Mouse (Mus musculus) ES-E14 (cell line): Measurements from ENCODE around the gene Olfr166.

ENCODE experiments used
- HCFC1 ChIP-seq: IDR thresholded peaks from 2 replicates; pipeline ENCODE4 v1.6.1; 2012; ENCODE audit warnings: low read length, inconsistent platforms, borderline replicate concordance; ENCODE audit not compliant: insufficient read depth
- MAFK ChIP-seq: IDR thresholded peaks from 2 replicates; pipeline ENCODE4 v1.6.1; 2014; ENCODE audit warnings: mild to moderate bottlenecking, low read depth, low read length, inconsistent platforms; ENCODE audit not compliant: insufficient read depth
- ZNF384 ChIP-seq: IDR thresholded peaks from 2 replicates; pipeline ENCODE4 v1.6.1; 2012; ENCODE audit warnings: low read depth, low read length, inconsistent platforms

DNA sequence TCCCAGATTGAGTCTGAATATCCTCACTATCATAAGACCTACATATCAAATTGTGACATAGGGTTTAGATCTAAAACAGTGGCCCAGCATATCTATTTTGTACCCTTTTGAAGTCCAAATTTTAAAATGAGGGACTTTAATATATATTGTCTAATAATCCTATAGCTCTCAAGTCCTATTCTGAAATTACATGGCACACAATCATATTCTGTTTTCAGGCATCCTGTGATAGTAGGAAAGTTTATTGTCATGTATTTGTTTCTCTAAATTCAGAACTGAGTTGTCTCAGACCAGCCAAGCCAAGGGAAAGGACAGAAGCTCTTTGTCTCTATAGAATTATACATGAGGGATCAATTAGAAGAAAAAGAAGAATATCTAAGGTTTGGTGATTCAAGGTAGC, at the start of gene Olfr166:
- TF ChIP-seq ZNF384 (no peak), MAFK (no peak), HCFC1 (no peak)
